Mouse (Mus musculus) right cerebral cortex, postnatal 10 days (tissue): ENCODE data around the gene Comt.

Experiments
- DNase-seq, 2 experiments: peaks; one replicate each; pipeline ENCODE4 v3.0.0; 2021; ENCODE audit warnings: low spot score in 2 of 2

Comt gene

DNA sequence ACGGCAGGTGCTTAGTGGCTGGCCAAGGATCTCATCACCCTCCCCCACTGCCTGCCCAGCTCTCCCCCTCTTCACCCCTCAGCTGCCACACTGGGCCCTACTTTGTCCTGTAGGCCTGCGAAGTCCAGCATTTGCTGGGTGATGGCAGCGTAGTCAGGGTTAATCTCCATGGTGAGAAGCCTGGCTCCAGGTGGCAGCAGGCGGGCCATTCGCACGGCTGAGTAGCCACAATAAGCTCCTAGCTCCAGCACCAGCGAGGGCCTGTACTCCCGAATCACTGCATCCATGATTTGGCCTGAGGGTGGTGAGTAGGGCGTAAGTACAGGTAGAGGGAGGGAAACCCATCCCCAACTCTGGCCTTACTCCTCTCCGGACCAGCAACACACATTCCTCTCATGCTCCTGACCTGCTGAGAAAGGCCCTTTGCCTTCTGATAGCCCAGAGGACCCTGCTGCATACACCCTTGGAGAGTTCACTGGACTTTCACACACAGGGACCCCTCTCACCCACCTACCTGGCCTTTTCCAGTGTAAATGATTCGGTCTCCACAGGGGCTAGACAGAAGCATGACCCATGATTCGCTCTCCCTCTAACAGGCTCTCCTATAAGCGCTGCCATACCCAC, 15.5 kb downstream of the Comt start:
- no peak for DNase-seq

DNA sequence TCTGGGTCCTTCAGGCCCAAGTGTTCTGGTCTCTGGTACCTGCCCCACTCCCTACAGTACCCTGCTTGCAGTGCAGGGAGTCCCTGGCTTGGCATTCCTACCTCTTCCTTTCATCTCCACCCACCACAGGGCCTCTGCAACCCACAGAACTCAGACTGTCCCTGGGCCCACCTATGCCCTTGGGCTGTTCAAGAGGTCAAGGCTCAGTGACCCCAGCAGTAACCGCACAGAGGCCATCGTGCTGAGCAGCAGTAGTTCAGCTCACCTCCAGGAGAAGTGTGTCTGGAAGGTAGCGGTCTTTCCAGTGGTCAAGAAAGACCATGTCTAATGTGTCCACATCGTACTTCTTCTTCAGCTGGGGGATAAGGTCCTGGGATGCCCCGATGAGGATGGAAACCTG, 16.2 kb downstream of the Comt start:
- no peak for DNase-seq

DNA sequence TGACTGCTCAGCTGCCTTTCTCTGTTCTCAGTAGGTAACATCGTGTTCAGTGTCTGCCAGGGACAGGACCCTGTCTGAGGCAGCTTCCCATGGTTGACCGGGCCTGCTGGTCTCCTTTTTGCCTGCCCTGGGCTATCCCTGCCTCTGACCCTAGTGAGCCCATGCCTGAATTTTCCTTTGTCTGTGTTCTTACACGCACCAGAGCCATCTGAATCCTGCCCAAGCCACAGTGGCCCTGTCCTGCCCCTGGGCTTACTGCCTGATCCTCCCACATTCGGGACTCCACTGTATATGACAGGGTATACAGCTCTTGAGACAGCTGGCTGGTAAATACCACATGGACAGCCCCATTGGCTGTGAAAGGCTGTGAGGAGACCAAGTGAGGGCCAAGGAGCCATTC, 16.9 kb downstream of the Comt start:
- no peak for DNase-seq

DNA sequence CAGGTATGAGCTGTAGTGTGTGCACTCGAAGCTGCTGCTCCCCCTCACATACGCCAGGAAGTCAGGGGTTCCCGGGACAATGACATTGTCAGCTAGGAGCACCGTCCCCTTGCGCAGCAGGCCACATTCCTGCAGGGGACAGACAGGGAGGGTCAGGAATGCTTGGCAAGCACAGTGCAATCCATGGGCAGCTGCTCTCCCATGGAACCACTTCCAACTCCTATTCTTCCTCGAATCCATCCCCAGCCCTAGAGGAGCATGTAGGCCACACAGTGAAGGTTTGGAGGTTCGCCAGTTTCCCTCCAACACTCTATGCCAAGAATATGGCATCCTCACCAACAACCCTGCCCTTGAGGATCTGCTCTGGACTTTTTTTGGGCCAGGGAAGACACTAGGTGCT, 18.7 kb downstream of the Comt start:
- DNase-seq, result no peak

DNA sequence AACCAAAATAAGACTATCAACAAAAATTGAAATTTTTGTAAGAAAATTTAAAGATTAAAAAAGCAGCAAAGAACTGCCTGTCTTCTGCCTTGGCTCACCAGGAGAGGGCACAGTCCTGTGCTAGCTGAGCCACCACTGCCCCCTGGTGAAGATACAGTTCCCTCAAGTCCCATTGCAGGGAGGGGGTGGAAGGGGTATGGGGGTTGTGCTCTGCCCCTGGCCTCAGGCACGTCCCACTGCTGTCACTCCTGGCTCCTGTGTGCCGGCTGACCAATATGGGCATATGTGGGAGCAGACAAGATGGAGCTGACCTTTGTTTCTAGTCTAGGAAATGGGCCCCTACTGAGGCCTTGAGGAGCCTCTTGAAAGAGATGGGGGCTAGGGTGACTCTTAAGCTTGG, 20.4 kb downstream of the Comt start:
- DNase-seq, result peak in 1 of 2 experiments; percentile 77

DNA sequence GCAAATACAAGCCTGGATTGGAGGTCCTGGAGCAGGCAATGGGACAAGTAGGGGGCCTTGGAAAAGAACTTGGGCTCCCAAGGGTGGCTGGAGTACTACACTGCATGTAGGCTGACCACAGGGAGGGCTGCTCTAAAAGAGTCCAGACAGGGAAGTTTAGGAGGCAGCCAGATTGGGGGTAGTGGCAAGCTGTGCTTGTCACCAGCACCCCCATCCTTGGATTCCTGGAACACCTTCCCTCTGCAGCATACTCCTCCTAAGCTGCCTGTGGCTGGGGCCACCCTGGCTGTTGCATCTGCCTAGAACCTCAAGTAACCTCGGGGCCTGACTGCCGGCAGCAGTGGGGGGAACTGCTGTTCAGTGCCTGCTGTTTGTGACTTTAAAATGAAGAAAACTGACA, 20.8 kb downstream of the Comt start:
- DNase-seq, result no peak

DNA sequence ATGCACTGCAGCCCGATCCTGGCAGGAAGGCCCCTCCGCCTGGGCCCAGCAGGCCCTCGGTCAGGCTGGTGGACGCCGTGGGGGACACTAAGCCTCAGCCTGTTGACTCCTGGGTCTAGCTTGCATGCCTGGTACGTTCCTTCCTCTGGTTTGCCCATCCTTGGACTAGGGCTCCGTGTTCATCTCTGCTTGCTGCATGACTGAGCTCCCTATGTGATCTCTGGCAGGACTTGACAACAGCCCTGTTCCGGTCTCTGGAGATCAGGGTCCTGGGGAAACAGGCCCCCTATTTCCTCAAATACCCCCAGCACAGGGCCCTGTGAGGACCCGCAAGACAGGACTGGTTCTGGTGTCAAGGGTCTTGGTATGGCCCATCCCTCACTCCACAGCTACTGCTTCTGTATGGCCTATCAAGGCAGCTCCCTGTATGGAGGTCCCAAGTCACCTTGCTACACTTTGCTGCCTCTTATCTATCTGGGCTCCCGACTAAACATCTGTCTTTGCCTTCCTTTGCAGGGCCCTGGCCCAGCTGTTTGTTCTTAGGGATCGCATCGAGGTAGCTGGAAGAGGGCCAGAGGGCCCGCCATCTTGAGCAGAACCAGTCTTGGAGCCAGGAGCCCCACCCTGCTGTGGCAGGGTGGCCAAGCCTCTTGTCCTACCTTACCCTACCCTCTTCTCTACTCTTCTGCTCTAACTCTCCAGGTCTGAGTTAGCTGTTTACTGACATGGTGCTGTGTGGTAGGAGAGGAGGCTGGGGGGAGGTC, 21.4 kb downstream of the Comt start:
- DNase-seq, result no peak

DNA sequence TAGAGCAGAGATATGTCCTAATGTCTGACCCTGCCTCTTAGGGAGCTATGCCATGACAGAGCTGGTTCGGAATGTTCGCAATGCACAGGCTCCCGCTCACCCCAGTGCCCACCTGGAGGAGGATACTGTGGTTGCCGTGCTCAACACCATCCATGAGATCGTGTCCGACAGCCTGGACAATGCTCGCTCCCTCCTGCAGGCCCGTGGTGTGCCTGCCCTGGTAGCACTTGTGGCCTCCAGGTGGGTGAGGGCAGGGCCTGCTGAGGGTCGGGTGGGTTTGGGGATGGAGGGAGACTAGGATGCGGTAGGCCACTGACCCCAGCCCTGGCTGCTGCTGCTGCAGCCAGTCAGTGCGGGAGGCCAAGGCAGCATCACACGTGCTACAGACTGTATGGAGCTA, 23.4 kb downstream of the Comt start:
- no peak for DNase-seq

DNA sequence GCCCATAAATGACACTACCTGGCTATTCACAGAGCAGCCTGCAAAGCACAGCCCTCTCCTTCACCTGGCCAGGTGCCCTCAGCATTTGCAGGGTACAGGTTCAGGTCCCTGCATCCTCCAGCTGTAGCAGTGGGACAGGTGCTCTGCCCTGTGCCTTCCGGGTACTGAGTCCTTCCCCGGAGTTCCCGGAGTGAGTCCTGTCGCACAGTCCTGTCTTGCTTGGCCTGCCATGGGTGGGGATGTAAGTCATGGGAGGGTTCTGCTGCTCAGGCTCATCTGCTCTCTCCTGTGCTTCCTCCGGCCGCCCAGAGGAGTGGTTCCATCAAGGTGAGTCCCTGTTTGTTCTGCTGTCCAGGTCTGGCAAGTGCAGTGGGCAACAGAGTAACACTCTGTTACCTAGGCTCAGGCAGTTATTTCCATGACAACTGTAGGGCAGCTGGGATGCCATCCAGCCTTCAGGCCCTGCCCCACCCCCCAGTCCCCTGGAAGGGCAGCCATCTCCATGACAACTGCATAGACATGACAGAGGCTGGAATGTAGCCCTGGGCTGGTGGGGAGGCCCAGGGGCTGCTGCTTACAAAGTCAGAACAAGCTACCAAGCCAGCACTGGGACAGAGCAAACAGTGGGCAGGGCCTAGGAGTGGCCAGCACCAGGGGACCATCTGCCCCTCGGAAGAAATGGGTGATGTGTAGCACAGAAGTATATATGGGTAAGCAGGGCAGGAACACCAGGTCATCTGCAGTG, 26.0 kb downstream of the Comt start:
- peak; percentile 75 to 77 for DNase-seq

DNA sequence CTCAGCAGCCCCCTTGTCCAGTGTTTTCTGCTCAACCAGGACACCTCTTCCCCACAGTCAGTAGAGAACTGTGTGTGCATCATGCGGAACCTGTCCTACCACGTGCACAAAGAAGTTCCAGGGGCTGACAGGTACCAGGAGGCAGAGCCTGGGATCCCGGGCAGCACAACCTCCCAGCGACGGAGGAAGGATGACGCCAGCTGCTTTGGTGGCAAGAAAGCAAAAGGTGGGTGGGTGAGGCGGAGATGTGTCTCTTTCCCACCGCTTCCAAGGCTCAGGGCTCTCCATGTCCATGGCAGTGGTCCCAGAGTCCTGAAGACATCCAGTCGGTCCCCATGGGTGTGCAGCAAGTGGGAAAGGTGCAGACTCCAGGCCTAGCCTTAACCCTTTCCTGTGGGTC, 26.6 kb downstream of the Comt start:
- no peak for DNase-seq

DNA sequence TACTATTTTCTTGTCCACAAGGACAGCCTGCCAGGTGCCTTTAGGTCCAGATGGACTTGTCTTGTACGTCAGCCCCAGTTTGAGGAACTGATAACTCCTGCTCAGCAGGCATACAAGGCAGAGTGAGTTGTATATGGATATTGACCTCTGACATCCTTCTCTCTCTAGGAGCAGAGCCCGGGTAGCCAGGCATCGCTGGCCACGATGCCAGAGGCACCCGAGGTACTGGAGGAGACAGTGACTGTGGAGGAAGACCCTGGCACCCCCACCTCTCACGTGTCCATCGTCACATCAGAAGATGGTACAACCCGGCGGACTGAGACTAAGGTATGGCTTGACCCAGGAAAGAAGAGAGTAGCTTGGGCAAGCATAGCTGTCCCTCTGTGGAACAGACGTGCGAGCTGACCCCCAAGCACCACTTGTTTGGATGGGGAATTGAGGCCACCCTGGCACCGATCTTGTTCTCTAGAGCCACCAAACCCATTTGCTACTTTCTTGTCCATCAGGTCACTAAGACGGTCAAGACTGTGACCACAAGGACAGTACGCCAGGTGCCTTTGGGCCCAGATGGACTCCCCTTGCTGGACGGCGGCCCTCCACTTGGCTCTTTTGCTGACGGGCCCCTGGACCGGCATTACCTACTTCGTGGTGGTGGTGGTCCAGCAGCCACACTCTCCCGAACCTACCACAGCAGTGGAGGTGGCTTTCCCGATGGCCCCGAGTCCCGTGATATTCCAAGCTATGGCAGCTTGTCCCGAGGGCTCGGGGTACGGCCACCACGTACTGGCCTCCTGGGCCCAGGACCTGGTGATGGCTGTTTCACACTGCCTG, 29.6 kb downstream of the Comt start:
- no peak for DNase-seq

DNA sequence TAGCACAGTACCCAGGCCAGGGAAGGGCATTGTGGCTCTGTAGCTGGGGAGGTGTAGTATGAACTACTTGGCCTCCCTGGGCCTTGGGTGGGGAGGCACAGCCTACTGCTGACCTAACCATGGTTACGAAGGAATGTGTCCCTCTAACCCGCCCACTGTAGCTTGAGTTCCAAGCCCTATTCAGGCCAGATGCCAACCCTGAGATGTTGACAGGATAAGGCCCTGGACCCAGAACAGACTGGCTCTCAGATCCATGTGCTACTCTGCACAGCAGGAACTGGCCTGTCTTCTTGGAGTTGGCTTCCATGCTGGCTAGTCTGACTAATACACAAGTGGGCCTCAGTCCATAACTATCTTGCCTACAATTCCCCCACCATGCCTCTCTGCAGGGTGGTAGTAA, 30.5 kb downstream of the Comt start:
- DNase-seq, result peak in 1 of 2 experiments; percentile 64

DNA sequence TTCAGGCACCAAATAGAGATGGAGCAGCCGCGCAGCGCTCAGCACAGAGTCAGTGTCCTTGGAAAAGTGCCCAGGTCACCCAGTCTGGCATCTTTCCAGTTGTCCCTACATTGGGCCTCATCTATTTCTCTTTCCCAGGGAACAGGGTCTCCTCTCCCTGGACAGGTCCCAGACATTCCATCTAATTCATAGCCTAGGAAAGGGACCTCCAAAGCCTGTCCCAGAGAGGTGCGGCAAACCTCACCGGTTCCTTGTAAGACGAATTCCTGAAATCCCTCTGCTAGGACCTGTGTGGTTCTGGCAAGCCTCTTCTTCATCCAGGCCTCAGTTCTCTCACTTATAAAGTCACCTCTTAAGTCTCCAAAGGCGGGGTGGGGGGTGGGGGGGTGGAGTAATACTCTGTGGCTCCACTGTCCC, 31.0 kb downstream of the Comt start:
- peak in 1 of 2 experiments; percentile 52 for DNase-seq

DNA sequence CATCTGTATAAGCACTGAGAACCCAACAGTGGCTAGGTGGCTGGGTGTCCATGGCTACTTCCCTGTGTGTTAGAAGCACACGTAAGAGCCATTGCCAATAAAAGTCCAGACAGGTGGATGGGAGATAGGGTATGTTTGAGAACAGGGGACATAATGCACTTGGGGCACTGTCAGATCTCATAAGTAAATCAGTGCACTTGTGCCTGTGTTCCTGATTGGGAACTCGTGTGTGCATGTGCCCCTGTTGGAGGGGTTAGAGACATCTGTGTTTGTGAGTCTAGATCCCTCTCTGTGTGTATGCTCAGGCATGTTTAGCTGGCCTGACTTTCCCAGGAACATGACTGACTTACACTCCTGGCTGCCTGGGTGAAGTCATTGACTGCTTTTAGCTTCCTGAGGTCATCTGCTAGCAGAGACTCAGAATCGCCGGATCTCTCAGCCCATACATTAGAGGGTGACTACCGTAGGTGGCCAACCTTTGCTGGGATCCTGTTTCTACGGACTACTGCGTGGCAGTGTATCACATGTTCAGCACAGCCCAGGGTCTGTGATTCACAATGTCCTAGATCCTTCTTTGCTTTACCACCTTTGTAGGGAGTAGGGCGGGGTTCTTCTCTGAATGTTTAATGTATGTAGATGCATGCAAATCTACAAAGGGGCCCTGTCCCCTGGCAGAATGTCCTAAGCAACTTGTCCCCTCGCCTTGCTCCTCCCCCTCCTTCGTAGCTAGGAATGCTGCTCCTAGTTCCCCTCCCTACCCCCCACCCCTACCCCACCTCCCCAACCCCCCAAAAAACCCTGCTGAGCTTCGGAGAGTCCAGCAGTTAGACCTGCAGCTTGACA, 31.7 kb downstream of the Comt start:
- peak in 1 of 2 experiments; percentile 32 for DNase-seq

DNA sequence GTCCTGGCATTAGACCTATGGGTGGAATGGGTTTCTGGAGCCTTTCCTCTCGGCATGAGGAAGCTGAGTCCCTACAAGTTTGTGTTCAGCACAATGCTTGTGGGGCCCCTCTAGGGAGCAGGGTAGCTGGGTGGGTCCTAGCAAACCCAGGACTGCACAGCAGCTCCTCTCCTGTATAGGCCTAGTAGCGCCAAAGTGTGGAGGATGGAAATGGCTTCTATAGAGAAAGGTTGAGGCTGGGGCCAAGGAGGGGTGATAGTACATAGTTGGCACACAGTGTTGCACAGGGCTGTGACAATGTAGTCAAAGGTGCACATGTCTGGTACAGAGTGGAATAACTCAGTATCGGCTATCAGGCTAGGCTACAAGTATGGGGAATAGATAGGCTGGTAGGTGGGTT, 32.6 kb downstream of the Comt start:
- no peak for DNase-seq

DNA sequence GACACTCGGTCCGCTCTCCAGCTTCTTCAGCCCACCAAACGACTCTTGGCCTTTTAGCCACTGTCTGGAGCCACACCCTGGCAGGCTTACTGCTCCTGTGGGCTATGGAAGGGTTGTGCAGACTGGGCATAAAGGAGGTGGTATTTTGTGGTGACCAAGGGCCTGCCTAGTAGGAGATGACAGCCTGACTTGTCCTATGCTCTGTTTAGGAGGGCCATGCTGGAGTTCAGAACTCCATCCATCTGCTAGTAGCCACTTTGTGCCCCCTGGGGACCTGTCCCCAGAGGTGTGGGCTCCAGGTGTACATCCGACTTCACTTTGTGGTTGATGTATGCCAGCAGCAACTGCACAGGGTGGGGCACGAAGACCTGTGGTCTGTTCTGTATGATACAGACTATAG, 33.1 kb downstream of the Comt start:
- peak in 1 of 2 experiments; percentile 30 for DNase-seq

DNA sequence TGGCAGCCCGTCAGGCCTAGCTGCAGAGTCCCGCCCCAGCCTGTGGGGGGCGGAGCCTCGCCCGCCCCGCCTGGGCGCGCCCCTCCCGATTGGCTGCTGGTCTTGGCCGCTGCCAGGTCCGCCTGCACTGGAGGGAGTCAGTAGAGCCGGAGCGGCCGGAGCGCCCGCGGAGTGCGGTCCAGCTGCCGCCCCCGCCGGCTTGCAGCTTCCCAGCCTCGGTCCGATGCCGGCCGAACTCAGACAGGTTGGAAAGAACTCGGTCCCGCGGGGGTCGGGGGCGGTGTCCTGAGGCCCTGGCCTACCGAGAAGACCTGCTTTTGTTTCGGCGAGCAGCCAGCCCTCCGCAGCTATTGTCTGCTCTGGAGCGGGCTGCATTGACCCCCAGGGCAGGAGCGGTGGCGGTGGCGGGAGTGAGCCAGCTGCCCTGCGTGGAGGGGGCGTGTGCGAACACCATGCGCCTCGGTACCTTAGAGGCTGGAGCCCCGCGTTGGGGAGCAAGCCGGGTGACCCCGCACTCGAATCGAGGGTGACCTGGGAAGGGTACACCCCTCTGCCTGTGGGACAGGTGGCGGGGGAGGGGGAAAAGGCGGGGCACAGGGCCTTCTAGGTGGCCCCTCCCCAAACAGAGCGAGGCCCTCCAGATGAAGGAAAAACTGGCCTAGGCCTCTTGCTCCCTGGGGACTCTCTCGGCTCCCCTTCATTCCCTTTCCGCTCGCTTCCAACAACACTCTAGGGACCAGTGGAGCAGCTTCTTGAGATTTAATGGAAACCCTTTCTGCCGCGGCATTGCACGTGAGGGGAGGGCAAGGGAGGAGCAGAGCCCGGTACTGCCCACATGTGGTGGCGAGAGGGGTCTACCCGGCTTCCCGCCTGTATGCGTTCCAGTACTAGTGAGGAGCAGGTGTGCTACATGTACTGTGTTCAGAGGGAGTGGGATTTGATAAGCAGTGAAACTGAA, 33.9 kb downstream of the Comt start:
- peak; percentile 79 for DNase-seq

DNA sequence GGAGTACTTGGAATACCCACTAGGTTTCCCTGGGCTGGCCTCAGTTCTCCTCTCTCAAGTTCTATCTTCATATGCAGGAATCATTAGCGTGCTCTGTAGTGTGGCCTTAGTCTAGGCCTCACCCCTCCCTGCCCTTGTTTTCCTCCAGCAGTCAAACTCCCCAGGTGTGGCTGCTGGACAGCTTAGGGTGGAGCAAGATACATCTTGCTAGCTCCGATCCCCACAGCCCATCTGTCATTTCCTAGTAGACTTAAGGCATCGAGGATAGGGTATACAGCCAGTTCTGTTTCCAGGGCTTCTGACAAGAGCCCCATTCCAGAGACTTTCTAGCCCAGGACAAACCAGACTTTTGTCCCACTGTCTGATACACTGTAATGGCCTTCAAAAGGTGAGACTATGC, 34.9 kb downstream of the Comt start:
- DNase-seq, result no peak

DNA sequence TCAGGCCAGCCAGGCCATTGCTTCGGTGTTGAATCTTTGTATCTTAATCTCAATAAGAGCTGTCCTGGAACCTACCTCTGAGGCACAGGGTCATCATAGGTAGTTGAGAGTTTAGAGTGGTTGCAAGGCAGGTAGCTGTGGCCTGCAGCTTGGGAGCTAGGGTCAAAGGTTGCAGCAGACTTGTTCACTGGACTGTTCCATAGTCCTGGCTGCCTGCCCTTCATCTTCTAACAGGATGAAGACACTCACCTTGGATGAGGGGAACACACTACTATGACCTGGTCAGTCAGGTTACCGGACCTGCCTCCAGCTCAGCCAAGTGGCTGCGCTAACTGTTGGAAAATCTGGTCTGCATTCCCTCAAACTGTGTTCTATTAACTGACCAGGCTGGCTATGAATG, 35.5 kb downstream of the Comt start:
- peak in 1 of 2 experiments; percentile 40 for DNase-seq

DNA sequence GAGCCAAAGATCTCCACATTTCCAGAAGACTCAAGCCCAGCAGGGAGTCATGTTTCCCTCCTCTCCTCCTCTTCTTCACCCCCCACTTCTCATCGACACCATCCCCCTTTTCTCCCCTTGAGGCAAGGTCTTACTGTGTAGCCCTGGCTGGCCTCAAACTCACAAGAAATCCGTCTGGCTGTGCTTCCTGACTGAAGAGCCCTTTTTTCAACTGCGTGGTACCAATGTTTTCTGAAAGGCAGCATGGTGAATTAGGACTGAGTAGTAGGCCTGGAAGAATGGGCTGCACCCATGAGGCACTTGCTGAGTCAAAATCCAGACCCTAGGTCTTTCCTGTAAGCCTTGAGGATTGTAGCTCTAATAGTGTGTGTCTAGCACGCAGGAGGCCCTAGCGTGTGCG, 36.3 kb downstream of the Comt start:
- DNase-seq, result no peak
